Mouse (Mus musculus) limb, embryonic 12.5 days (tissue): Measurements from ENCODE around the gene 4930415O20Rik. TPM values are rescaled to one million over a fixed set of nuclear protein-coding genes. Genes with fewer than 3 reads are reported as not detected.
A peak's percentile ranks its signal among the peaks of the same experiment; 100 is the strongest.

ENCODE experiments used
- ATAC-seq: fragments of 200-750 bp; cut with Nextera tagmentation; 2 replicates; pipeline ENCODE4 v1.8.0; 2017; ENCODE audit warnings: low read depth, moderate TSS enrichment; ENCODE audit not compliant: insufficient number of reproducible peaks, insufficient read depth, low FRiP score, low TSS enrichment
- H3K27ac ChIP-seq: fragments of 300-500 bp; sonication (generic); 2 replicates; pipeline ENCODE4 v1.5.1; 2016; ENCODE audit warnings: mild to moderate bottlenecking, moderate library complexity
- H3K27me3 ChIP-seq: fragments of 300-500 bp; sonication (generic); 2 replicates; pipeline ENCODE4 v1.6.1; 2016; ENCODE audit warnings: mild to moderate bottlenecking, moderate library complexity
- H3K36me3 ChIP-seq: fragments of 300-500 bp; sonication (generic); 2 replicates; pipeline ENCODE4 v1.6.1; 2016; ENCODE audit warnings: mild to moderate bottlenecking, moderate library complexity
- H3K4me1 ChIP-seq: fragments of 300-500 bp; sonication (generic); replicated peaks from 2 replicates; pipeline ENCODE4 v1.6.1; 2016
- H3K4me2 ChIP-seq: fragments of 300-500 bp; sonication (generic); 2 replicates; pipeline ENCODE4 v1.6.1; 2016; ENCODE audit warnings: mild to moderate bottlenecking, moderate library complexity
- H3K4me3 ChIP-seq: fragments of 300-500 bp; sonication (generic); replicated peaks from 2 replicates; pipeline ENCODE4 v1.5.1; 2016; ENCODE audit warnings: mild to moderate bottlenecking
- H3K9ac ChIP-seq: fragments of 300-500 bp; sonication (generic); replicated peaks from 2 replicates; pipeline ENCODE4 v1.6.1; 2016; ENCODE audit warnings: mild to moderate bottlenecking, moderate library complexity
- H3K9me3 ChIP-seq: fragments of 300-500 bp; sonication (generic); 2 replicates; pipeline ENCODE4 v1.6.1; 2016; ENCODE audit warnings: mild to moderate bottlenecking, moderate library complexity
- WGBS: fragments of 180-500 bp; shearing (Covaris S2); methylation state at CpG from one replicate; pipeline ENCODE4 v1.1.7; 2016; 5-methylcytosine and 5-hydroxymethylcytosine counted together
- polyA plus RNA-seq: library from polyadenylated mRNA; unstranded; fragments of >200 nt; fragmentation: Nextera tagmentation; extraction: Ambion mirVana; gene quantifications from 2 replicates; pipeline ENCODE4 v1.2.1, GENCODE M21; 2016

The 4930415O20Rik gene
- polyA plus RNA-seq, 1 experiment from 2014 or later: 0.69 TPM

DNA sequence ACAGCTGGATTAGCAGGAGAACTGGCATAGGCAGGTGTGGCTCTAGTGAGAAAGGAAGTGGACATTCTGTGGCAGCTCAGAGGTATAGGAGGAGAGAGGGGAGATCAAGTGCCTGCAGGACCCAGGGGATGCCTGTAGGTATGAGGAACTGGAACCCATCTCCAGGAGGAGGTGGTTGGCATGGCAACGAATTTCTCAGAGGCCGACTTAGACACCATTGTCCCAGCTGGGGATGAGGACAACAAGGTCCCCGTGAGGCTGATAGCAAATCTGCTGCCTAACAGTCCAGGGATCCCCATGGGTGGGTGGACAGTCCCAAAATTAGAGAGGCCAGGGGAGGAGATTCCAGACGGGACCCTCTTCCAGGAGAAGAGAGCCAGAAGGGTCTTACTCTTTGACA lies 62.1 kb downstream of the 4930415O20Rik start:
- peak overlapping the region; percentile 68 for H3K9ac ChIP-seq

GRCm38 (mm10) chr15:98633822-98634470 lies 63.1 kb downstream of the 4930415O20Rik start:
- Histone ChIP-seq H3K27ac (0 out of 2 replicates have a peak overlapping the region, but pooled peaks have one; percentile 29), H3K9ac (peak overlapping the region; percentile 88), H3K36me3 (no peaks in the 10 kb centered on the region), H3K27me3 (peaks cover 76% of the 10 kb centered on the region), H3K9me3 (no peaks in the 10 kb centered on the region), H3K4me3 (peak overlapping the region; percentile 82), H3K4me2 (peak overlapping the region; percentile 98), H3K4me1 (peaks cover 61% of the 10 kb centered on the region)
- no peak for ATAC-seq
- WGBS: under 1% methylated on average over 25 of the region's 25 CpGs

More for the DNA sequence above, 62.1 kb downstream of the 4930415O20Rik start:
- H3K27me3 ChIP-seq: peaks cover 86% of the 10 kb centered on the region
- H3K4me2 ChIP-seq: peak overlapping the region; percentile 98
- no peak overlapping the region for H3K27ac ChIP-seq
- peaks cover 71% of the 10 kb centered on the region for H3K4me1 ChIP-seq
- no peak for ATAC-seq
- 0% methylated on average over 4 of the region's 4 CpGs for WGBS
- peak overlapping the region; percentile 82 for H3K4me3 ChIP-seq
- H3K36me3 ChIP-seq: no peaks in the 10 kb centered on the region
- H3K9me3 ChIP-seq: no peaks in the 10 kb centered on the region

GRCm38 (mm10) chr15:98634541-98635081 lies 63.8 kb downstream of the 4930415O20Rik start:
- H3K36me3 ChIP-seq: no peaks in the 10 kb centered on the region

GRCm38 (mm10) chr15:98635291-98635841 lies 64.6 kb downstream of the 4930415O20Rik start:
- H3K36me3 ChIP-seq: 0 out of 2 replicates have a peak, but pooled peaks cover 7% of the 10 kb centered on the region
- H3K4me1 ChIP-seq: peaks cover 60% of the 10 kb centered on the region
- WGBS: 1% methylated on average over 21 of the region's 21 CpGs
- ATAC-seq: no peak
- H3K27me3 ChIP-seq: peaks cover 65% of the 10 kb centered on the region
- no peaks in the 10 kb centered on the region for H3K9me3 ChIP-seq
- peak overlapping the region; percentile 88 for H3K9ac ChIP-seq
- peak overlapping the region; percentile 98 for H3K4me2 ChIP-seq
- H3K27ac ChIP-seq: 0 out of 2 replicates have a peak overlapping the region, but pooled peaks have one; percentile 76
- peak overlapping the region; percentile 82 for H3K4me3 ChIP-seq

More at GRCm38 (mm10) chr15:98634541-98635081, 63.8 kb downstream of the 4930415O20Rik start:
- ATAC-seq: peak; percentile 26; the same call in 1 of the 2 replicates
- Histone ChIP-seq H3K4me3 (peak overlapping the region; percentile 82), H3K27ac (peak overlapping the region; percentile 76), H3K4me2 (peak overlapping the region; percentile 98), H3K4me1 (peaks cover 55% of the 10 kb centered on the region), H3K9ac (peak overlapping the region; percentile 88), H3K27me3 (peaks cover 71% of the 10 kb centered on the region), H3K9me3 (no peaks in the 10 kb centered on the region)
- WGBS: under 1% methylated on average over 65 of the region's 65 CpGs

GRCm38 (mm10) chr15:98636517-98636916 lies 65.7 kb downstream of the 4930415O20Rik start:
- Histone ChIP-seq H3K4me2 (peak overlapping the region; percentile 98), H3K9me3 (no peaks in the 10 kb centered on the region), H3K27ac (no peak overlapping the region), H3K4me3 (no peak overlapping the region), H3K27me3 (peaks cover 53% of the 10 kb centered on the region), H3K36me3 (peaks cover 17% of the 10 kb centered on the region), H3K9ac (no peak overlapping the region; the same call in 1 of the 2 replicates), H3K4me1 (peaks cover 52% of the 10 kb centered on the region)
- ATAC-seq: no peak
- WGBS: 54% methylated on average over 5 of the region's 5 CpGs

DNA sequence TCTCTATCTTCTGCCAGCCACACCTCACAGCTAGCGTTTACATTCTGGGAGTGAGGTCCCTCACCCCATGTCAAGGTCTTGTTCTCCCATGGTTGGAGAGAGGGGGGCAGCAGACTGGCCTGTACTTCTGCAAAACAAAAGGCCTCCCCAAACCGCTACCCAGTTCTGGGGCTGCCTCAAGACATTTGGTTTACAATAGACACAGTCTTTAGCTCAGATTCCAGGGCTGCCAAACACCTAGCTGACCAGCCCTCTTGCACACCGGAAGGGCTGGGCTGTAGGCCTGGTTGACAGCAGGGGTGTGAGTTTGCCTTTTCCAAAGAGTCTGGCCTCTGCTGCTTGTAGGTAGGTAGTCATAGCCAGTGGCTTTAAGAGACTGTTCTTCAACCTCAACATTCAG lies 66.4 kb downstream of the 4930415O20Rik start:
- Histone ChIP-seq H3K4me1 (peaks cover 47% of the 10 kb centered on the region), H3K36me3 (peaks cover 23% of the 10 kb centered on the region), H3K27ac (no peak overlapping the region), H3K9me3 (no peaks in the 10 kb centered on the region), H3K4me3 (no peak overlapping the region), H3K4me2 (no peak overlapping the region), H3K27me3 (peaks cover 50% of the 10 kb centered on the region), H3K9ac (no peak overlapping the region)
- ATAC-seq: no peak
- 34% methylated on average over 3 of the region's 3 CpGs for WGBS

Other genes starting within 250 kb of the 4930415O20Rik start
- not detected in 2 replicates for gene Olfr284, start 230.0 kb upstream of the 4930415O20Rik start, polyA plus RNA-seq
- gene Olfr283, start 190.1 kb upstream of the 4930415O20Rik start, polyA plus RNA-seq: not detected in 2 replicates
- not detected in 2 replicates for gene Olfr282, start 139.8 kb upstream of the 4930415O20Rik start, polyA plus RNA-seq
- gene Olfr281, start 118.4 kb upstream of the 4930415O20Rik start, polyA plus RNA-seq: not detected in 2 replicates
- not detected in 2 replicates for gene OR5BS1P, start 101.1 kb upstream of the 4930415O20Rik start, polyA plus RNA-seq
- gene Lalba, start 88.3 kb upstream of the 4930415O20Rik start, polyA plus RNA-seq: 0.38 TPM in 1 of 2 replicates, not detected in the other
- not detected in 2 replicates for gene Olfr279, start 78.6 kb upstream of the 4930415O20Rik start, polyA plus RNA-seq
- 190 and 192 TPM in 2 replicates for gene Kansl2, start 36.7 kb upstream of the 4930415O20Rik start, polyA plus RNA-seq
- 54.0 and 59.4 TPM in 2 replicates for gene Ccnt1, start 81 bp upstream of the 4930415O20Rik start, polyA plus RNA-seq
- gene Adcy6, start 39.1 kb downstream of the 4930415O20Rik start, polyA plus RNA-seq: 22.1 and 25.7 TPM in 2 replicates
- 43.1 and 44.3 TPM in 2 replicates for gene Cacnb3, start 59.8 kb downstream of the 4930415O20Rik start, polyA plus RNA-seq
- gene Ddx23, start 91.9 kb downstream of the 4930415O20Rik start, polyA plus RNA-seq: 24.5 and 31.5 TPM in 2 replicates
- 0.24 and 0.54 TPM in 2 replicates for gene Rnd1, start 106.5 kb downstream of the 4930415O20Rik start, polyA plus RNA-seq
- 0.50 and 0.70 TPM in 2 replicates for gene Ccdc65, start 137.2 kb downstream of the 4930415O20Rik start, polyA plus RNA-seq
- 25.4 and 28.0 TPM in 2 replicates for gene Fkbp11, start 157.2 kb downstream of the 4930415O20Rik start, polyA plus RNA-seq
- gene Arf3, start 192.2 kb downstream of the 4930415O20Rik start, polyA plus RNA-seq: 46.5 and 54.1 TPM in 2 replicates
- 1.5 and 1.7 TPM in 2 replicates for gene Wnt10b, start 207.1 kb downstream of the 4930415O20Rik start, polyA plus RNA-seq
- not detected in 2 replicates for gene Wnt1, start 218.9 kb downstream of the 4930415O20Rik start, polyA plus RNA-seq
- 0.23 TPM in 1 of 2 replicates, not detected in the other for gene Ddn, start 238.5 kb downstream of the 4930415O20Rik start, polyA plus RNA-seq